11 mouse cellular contexts compared by ENCODE assay signal in the genomic region with DNA sequence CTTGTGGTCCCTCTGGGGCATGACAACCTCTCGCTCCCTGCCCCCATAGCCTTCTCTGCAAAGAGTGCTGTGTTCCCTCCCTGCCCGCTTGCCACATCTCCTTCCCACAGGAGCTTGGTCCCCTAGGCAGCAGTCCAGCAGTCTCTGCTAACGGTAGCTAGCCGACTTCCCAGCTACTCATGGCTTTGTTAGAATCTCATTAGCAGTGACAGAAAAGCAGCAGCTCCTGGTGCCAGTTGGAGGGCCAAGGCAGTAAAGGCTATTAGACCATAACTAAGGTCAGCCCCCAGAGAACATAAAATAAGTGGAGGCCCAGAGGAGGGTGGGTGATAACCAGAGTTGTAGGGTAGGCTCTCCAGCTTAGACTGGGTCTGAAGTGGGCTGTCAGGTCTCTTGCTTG. TPM values are rescaled to one million over a fixed set of nuclear protein-coding genes. Genes with fewer than 3 reads are reported as not detected.
DNase-seq lines count a peak whose midpoint lies in the region; ATAC-seq lines count a peak whose summit lies in the region.
"Had no signal": no experiment of that assay in that cellular context is flagged by ENCODE, and none has a peak within 500 bp of the region (broad histone marks: within the 10 kb centered on the region; RNA-seq: fewer than 3 reads in every experiment).

No protein-coding gene starts in this region.

- whole genome bisulfite sequencing in heart, embryonic 11.5 days (ENCODE audit: insufficient replicate concordance), result 38% methylated on average over 4 of the region's 4 CpGs
- WGBS in embryonic facial prominence, embryonic 12.5 days, result 42% methylated on average over 4 of the region's 4 CpGs
- WGBS in limb, embryonic 15.5 days, result 44% methylated on average over 4 of the region's 4 CpGs

- DNase-seq in heart, adult 9 months (ENCODE audit: low spot score in 2 of 2), result no peak
- peak; percentile 17 for DNase-seq in kidney, postnatal 14 days
- DNase-seq in kidney, adult 18-20 months, result no peak
- DNase-seq: cerebellum, adult 8-10 months; heart, postnatal 14 days; lung, postnatal 10 days; thymus, postnatal 25 days had no signal

- no peaks in the 10 kb centered on the region for H3K9me3 ChIP-seq in heart, embryonic 11.5 days (replicated peaks; ENCODE audit: control insufficient read depth, low read length)
- no peaks in the 10 kb centered on the region for H3K9me3 ChIP-seq in embryonic facial prominence, embryonic 12.5 days
- no peaks in the 10 kb centered on the region for H3K9me3 ChIP-seq in limb, embryonic 15.5 days

- H3K36me3 ChIP-seq in heart, embryonic 11.5 days (ENCODE audit: control insufficient read depth, insufficient read depth, low read length), result no peaks in the 10 kb centered on the region
- no peaks in the 10 kb centered on the region for H3K36me3 ChIP-seq in embryonic facial prominence, embryonic 12.5 days
- no peaks in the 10 kb centered on the region for H3K36me3 ChIP-seq in limb, embryonic 15.5 days

- ATAC-seq in heart, embryonic 11.5 days (replicated peaks; ENCODE audit: insufficient number of reproducible peaks, low FRiP score, low TSS enrichment), result no peak
- ATAC-seq in embryonic facial prominence, embryonic 12.5 days (ENCODE audit: insufficient number of reproducible peaks, insufficient read depth, low FRiP score, low TSS enrichment), result no peak
- ATAC-seq in limb, embryonic 15.5 days (ENCODE audit: insufficient number of reproducible peaks, low FRiP score, low TSS enrichment, low read depth), result no peak
- ATAC-seq in granulocyte monocyte progenitor cell, adult 5-6 weeks (replicated peaks; ENCODE audit: poor library complexity, severe bottlenecking), result no peak

- H3K27ac ChIP-seq in heart, embryonic 11.5 days (ENCODE audit: low read depth, low read length), result peak overlapping the region; percentile 41; the same call in 1 of the 2 replicates
- 0 out of 2 replicates have a peak overlapping the region, but pooled peaks have one; percentile 18 for H3K27ac ChIP-seq in embryonic facial prominence, embryonic 12.5 days
- H3K27ac ChIP-seq in limb, embryonic 15.5 days, result peak overlapping the region; percentile 84

- H3K4me2 ChIP-seq in heart, embryonic 11.5 days, result no peak overlapping the region
- H3K4me2 ChIP-seq in embryonic facial prominence, embryonic 12.5 days (replicated peaks), result no peak overlapping the region
- no peak overlapping the region for H3K4me2 ChIP-seq in limb, embryonic 15.5 days

- no peak overlapping the region for H3K9ac ChIP-seq in heart, embryonic 11.5 days (ENCODE audit: low read depth, low read length)
- H3K9ac ChIP-seq in embryonic facial prominence, embryonic 12.5 days, result no peak overlapping the region
- H3K9ac ChIP-seq in limb, embryonic 15.5 days, result no peak overlapping the region

- H3K27me3 ChIP-seq in heart, embryonic 11.5 days (ENCODE audit: control insufficient read depth, insufficient read depth, low read length), result peaks cover 3% of the 10 kb centered on the region; the same call in 1 of the 2 replicates
- H3K27me3 ChIP-seq in embryonic facial prominence, embryonic 12.5 days, result no peaks in the 10 kb centered on the region
- H3K27me3 ChIP-seq in limb, embryonic 15.5 days, result no peaks in the 10 kb centered on the region

- peaks cover 41% of the 10 kb centered on the region for H3K4me1 ChIP-seq in heart, embryonic 11.5 days (ENCODE audit: control insufficient read depth, insufficient read depth, low read length)
- H3K4me1 ChIP-seq in embryonic facial prominence, embryonic 12.5 days, result peaks cover 41% of the 10 kb centered on the region
- peaks cover 43% of the 10 kb centered on the region for H3K4me1 ChIP-seq in limb, embryonic 15.5 days

- no peak overlapping the region for H3K4me3 ChIP-seq in heart, embryonic 11.5 days (ENCODE audit: low read depth, low read length)
- H3K4me3 ChIP-seq in embryonic facial prominence, embryonic 12.5 days, result no peak overlapping the region
- H3K4me3 ChIP-seq in limb, embryonic 15.5 days, result no peak overlapping the region

RNA-seq across cellular contexts. Expression of a gene that starts 21.1 kb away (rescaled TPM):
- 61.9 and 80.7 TPM in 2 replicates for polyA plus RNA-seq in heart, embryonic 11.5 days (2014; fragmentation: Nextera tagmentation; extraction: Ambion mirVana)
- 377 and 433 TPM in 2 replicates for polyA plus RNA-seq in embryonic facial prominence, embryonic 12.5 days (2016; fragmentation: Nextera tagmentation; extraction: Ambion mirVana)
- 807 and 885 TPM in 2 replicates for polyA plus RNA-seq in limb, embryonic 15.5 days (2015; fragmentation: Nextera tagmentation; extraction: Ambion mirVana)
- total RNA-seq in granulocyte monocyte progenitor cell, adult 5-6 weeks (2014; fragmentation: Nextera tagmentation), result not detected in 2 replicates
- total RNA-seq in granulocyte monocyte progenitor cell, adult 5-6 weeks (2017), result not detected in 2 replicates

Comparison
In these comparisons a context has a peak if more than half of its experiments do, and no peak if none do; other contexts are left out.
1. H3K27ac ChIP-seq: peak in every context shown above with its lines; median percentile 84 in limb, embryonic 15.5 days; 41 in heart, embryonic 11.5 days; 18 in embryonic facial prominence, embryonic 12.5 days.